Mouse (Mus musculus) T-helper 2 cell (primary cell): ENCODE measurements around the gene Jarid2.

ENCODE experiments used
- in situ Hi-C: fragments of 300-600 bp; cut with MboI, MseI; formaldehyde crosslinking; loops from one replicate; pipeline ENCODE4 v1.15.1; 2025; ENCODE audit warnings: high pct_unique_total_duplicates

The Jarid2 gene

DNA sequence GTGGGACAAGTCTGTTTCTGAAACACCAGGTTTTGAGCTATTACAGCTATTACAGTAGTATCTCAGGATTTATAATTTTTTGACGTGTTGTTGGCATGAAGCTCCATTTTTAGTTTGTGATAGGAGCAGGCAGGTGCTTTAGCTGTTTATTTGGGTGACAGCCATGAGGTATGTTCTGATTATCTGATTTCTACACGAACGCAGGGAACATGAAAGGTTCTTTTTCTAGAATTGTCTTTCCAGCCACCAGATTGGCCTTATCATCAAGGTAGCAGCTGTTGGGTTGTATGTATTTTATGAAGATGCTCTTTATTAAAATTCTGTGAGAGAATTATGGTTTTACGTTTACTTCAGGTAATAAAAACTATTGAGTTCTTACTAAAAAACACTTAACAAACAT is 45.1 kb downstream of the Jarid2 start:
- in situ Hi-C loops, result loop anchor here (10.0 kb wide), 1 partner anchor 910 kb away; no protein-coding TSS in a partner anchor

DNA sequence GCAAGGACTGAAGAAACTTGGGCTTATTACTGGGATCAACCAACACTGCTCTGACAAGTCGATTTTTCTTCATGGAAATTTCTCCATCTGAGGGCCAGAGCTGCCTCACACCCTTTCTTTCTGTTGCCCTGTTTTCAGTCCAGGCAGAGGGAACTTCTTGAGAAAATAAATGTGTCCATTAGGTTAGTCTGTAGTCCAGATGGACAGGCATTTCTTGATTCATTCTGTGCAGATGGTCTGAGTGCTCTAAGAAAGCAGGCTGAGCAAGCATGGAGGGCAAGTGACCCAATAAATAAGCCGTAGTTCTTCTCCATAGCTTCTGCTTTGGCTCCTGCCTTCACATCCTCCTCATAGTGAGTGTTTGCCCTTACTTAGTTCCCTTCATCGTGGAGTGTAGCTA is 46.1 kb downstream of the Jarid2 start:
- in situ Hi-C loops, result loop anchor here (10.0 kb wide), 1 partner anchor 911 kb away; no protein-coding TSS in a partner anchor

DNA sequence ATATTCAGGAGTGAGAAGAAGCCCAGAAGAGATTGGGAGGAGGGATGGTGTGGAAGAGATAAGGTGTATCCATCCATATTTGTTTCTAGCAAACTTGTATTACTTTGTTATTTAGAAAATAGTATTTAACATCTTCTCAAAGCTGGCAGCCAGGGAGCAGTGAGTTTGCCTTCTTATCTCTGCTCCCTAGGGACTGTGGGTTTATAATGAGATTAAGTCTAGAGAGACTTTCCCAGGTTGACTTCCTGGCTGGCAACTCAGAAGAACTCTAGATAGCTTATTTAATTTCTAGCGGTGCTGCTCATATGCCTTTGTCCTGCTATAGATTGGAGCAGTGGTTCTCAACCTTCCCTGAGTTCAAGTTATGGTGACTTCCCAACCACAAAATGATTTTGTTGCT is 51.2 kb downstream of the Jarid2 start:
- in situ Hi-C loops, result no loop called here

DNA sequence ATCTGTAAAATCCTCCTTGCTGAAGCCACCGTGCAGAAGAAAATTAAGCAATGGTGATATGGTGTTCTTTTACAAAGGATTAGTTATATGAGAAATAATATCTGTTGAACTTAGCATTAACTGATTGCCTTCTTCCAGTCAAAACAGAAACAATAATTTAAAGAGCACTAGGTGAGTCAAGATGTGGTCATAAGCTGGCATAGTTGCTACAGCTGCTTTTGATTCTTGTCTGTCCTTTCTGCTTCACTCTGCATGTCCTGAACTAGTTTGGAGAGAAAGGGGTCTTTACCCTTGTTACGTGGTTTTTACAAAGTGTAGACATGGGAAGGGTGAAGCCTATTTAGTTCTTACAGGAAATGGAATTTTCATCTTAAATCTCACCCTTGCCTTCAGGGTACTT is 51.9 kb downstream of the Jarid2 start:
- in situ Hi-C loops, result no loop called here

DNA sequence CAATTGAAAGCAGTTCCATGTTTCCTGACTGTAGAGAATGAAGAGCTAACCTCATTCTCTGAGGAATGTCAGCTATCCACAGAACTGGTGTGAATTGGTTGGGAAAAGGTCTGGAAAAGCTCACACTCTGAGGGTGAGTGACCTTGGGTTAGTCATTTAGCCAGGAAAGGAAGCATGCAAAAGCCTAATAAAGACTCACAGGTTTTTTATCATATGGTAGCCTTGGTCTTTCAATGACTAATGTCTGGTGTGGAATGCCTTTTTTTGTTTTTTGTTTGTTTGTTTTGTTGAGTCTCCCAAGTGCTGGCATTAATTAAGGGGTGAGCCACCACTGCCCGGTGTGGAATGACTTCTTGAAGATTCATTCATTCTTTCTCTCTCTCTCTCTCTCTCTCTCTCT is 55.3 kb downstream of the Jarid2 start:
- in situ Hi-C loops, result no loop called here

DNA sequence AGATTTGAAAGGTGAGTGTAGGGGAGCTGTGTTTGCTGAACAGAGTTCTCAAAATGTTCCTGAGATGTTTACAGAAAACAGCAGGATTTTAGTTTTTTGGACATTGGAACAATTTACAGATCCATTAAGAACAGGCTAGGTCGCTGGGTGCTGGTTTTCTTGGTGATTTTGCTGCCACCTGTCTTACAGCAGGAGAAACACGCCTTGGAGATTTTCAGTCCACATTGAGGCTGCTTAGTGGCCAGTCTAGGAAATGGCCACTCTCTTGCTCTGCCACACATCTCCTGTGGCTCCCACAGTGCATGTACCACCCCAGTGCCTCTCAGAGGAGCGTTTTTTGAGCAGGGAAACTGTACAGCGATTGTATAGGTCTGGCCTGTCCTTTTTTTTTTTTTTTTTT is 57.0 kb downstream of the Jarid2 start:
- in situ Hi-C loops, result no loop called here

DNA sequence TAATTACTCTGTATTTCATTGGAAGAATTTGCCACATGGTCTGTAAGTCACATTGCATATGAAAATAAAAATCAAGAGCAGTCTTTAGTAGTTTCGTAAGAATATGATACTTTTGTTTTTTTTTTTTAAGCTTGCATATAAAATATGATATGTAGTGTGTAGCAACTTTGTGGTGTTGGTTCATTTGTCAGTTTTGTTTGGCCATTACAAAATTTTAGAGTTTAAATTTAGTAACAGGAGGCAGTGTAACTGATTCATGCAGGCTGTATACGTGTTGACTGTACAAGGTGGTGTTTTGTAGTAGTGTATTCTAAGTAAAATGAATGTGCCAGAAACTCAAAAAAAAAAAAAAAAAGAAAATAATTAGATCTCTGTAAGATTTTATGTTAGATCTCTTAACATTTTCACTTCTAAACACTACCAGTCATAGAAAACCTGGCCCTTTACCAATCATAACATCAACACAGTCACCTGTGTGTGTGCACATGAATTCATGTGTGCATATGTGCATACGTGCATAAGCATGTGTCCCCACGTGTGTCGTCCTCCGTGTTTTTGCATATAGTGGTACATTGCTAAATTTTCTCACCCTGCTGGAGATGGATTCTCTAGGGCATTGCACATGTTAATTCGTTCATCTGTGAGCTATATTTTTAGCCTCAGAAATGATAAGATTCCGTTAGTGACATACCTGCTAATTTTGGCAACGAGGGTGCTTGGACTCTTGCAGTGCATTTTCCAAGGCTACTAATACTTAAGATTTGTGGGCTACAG is 59.3 kb downstream of the Jarid2 start:
- in situ Hi-C loops, result no loop called here

DNA sequence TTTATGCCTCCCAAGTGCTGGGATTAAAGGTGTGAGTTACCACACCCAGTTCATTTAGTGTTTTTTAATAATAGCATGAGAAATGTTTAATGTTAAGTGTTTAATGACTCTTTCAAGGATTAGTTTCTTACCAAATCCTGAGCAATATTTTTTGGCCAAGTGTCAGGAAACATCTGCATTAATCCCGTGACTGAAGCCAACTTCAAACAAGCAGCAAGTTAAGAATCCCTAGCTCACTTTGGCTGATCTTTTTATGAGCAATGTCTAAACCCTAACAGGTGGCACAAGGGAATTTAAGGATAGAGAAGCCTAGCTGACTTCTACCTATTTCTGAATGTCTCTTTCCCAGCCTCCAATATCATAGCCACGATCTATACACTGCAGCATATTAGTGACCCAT is 60.7 kb downstream of the Jarid2 start:
- in situ Hi-C loops, result no loop called here

DNA sequence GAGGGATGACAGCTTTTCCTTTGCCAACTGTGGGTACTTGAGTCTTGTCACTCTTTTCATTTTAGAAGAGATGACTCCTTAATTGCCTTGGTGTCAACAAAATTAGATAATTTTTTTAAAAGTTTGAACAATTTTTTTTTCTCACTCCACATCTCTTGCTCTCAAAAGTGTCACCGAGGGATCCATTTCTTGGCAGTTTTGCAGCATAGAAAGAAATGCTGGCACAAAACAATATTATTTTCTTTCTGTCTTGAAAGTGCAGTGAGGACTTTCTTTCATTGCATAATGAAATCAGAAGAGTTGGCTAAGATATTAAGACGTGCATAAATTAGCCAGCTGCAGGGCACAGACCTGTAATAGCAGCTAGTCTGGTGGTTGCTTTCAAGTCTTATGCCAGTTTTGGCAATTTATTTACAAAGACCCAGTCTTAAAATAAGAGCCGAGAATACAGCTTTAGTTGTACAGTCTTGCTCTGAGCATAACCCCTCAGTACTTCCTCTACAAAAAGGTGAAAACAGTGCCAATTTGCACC is 63.2 kb downstream of the Jarid2 start:
- in situ Hi-C loops, result no loop called here

DNA sequence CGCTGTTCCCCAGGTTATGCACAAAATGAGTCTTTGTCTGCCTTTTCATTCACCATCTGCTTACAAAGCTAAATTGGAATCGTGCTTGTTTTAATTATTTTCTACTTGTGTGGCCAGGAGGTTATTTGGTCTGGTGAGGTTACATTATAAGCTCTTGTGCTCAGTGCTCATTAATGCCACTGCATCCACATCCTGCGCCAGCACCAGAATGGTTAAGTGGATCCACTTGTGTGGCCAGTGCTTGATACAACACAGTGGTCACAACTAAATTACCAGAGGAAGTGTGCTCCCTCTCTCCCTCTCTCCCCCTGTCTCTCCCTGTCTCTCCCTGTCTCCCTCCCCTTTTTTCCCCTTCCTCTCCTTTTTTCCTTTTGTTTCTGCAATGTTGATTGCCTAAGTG is 66.6 kb downstream of the Jarid2 start:
- in situ Hi-C loops, result loop anchor here (5.0 kb wide), 1 partner anchor 474 kb away; no protein-coding TSS in a partner anchor

DNA sequence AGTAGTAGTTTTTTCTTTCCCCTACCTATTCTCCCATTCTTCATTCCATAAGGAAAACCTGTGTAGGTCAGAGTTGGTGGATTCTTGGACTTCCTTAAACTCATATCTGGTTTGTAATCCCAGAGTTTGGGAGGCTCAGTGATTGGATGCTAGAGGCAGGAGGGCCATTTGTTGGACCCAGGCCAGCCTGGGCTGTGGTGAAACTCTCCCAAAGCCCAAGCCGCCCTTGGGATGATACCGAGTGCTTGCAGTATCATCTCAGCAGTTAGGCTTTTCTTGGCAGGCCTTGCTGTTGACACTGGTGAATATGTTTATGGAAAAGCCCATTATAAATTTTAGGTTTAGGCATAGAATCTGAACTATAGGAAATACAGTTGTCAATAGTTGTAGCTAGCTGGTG is 67.5 kb downstream of the Jarid2 start:
- in situ Hi-C loops, result loop anchor here (5.0 kb wide), 1 partner anchor 474 kb away; no protein-coding TSS in a partner anchor

DNA sequence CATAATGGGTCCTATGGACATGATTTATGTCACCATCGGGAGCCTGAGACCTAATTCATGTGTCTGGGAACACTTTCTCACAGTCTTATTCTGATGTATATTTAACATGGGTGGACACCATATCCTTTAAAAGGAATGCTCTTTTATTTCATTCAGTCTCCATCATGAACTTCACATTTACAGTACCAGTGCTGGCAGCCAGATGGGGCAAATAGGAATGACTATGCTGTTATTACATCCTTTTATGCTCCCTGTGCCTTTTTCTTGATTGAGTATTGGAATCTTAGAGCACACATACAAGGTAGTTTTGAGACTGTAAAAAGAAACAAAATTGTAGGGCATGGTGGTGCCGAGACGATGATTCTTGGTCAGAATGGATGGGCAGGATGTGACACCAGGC is 69.0 kb downstream of the Jarid2 start:
- in situ Hi-C loops, result loop anchor here (5.0 kb wide), 1 partner anchor 476 kb away; no protein-coding TSS in a partner anchor

DNA sequence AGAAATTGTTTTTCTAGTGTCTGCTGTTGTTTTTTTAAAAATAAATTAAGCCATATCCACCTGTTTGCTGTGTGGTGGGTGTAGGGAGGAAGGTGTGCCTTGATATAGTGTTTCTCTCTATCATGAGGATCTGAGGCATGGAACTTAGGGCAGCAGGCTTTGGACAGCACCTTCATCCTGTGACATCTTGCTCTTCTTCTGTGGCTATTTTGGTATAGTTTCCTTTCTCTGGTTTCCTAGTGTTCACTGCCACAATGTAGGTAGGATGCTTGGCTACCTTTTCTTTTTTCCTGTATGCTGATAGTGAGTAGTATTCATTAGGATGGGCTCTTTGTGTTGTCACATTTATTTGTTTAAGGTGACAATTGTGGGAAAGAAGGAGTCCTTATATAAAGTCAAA is 69.9 kb downstream of the Jarid2 start:
- in situ Hi-C loops, result loop anchor here (5.0 kb wide), 1 partner anchor 477 kb away; no protein-coding TSS in a partner anchor

DNA sequence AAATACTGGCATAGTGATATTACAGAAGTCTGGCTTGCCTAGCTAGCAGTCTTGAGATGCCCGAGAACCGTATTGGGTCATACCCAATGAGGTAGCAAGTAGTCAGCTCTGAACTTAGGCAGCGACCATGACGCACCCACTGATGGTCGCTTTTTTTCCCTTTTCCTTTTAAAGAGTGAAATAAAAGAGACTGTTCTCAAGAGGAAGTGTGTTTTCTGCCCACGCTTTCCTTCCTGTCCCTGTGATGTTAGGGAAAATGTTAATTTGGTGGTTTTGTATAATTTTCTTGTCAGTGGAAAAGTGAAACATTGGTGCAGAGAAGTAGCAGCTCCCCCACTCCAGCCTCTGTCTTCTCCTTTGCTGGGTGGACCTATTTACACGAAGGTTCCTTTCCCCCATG is 70.8 kb downstream of the Jarid2 start:
- in situ Hi-C loops, result loop anchor here (10.0 kb wide), 1 partner anchor 1025 kb away; no protein-coding TSS in a partner anchor

DNA sequence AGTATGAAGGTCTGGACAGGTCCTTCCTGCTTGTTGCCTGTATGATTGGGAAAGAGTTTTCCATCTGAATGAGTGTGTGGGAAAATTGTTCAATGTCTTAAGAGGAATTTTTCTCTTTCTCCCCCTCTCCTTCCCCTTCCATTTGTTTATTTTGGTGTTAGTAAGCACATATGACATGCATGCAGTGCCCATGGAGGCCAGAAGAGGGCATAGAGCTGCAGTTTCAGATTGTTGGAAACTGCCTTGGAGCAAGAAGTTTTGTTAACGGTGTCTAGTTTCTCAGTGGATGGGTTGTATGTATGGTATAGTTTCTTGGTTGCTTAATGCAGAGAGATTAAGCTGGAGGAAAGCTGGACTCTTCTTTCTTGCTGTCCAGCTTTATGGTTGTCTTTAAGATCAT is 75.6 kb downstream of the Jarid2 start:
- in situ Hi-C loops, result loop anchor here (10.0 kb wide), 1 partner anchor 1030 kb away; no protein-coding TSS in a partner anchor

DNA sequence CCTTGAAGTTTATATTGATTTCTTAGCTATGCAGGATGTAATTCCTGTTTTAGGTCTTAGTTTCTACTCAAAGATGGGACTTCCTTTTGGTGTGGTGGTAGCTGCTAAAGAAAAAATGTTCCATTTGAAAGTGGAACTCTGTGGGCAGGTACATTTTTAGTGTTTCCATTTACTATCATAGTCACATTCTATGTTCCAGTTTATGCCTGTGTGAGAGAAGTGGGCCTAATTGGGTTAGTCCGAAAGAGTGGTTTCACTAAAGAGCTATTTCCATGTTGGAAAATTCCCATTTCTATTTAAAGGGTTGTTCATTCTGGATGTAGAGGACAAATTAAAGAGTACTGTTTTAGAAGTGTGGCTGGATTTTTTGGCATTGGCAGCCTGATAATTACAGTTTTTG is 79.0 kb downstream of the Jarid2 start:
- in situ Hi-C loops, result loop anchor here (10.0 kb wide), 1 partner anchor 1034 kb away; no protein-coding TSS in a partner anchor

DNA sequence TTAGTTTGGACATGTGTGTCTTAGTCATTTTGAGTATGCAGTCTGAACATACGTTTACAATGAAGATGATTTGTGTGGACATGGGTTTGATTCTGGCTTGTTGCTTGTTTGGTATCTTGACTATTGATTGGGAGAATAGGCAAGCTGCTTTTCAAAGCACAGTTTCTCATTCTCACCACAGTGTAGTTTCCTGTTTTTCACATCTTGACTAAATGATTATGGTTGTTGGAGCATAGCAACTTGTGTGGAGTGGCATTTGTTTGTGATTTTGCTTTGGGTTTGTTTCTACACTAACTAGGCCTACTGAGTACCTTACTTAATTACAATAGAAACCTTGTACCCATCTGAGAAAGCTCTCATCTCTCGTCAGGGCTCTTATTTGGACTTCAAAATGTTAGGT is 81.7 kb downstream of the Jarid2 start:
- in situ Hi-C loops, result no loop called here

DNA sequence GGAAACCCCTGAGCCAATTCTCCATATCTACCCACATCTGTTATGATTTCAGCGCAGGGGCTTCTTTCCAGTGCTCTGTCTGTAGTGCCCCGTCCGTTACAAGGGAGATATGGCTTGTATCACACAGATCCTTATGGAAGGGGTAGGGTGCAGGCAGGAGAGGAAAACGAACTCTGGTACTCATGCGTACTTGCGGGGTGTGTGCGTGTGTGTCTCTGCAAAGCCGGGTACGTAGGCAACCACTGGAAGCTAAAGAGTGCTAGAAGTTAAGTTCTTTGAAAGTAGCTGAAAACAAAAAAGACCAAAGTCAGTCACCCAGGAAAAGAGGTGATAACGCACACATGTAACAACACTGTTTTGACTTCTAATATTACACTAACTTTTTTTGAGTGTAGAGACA is 82.3 kb downstream of the Jarid2 start:
- in situ Hi-C loops, result no loop called here

DNA sequence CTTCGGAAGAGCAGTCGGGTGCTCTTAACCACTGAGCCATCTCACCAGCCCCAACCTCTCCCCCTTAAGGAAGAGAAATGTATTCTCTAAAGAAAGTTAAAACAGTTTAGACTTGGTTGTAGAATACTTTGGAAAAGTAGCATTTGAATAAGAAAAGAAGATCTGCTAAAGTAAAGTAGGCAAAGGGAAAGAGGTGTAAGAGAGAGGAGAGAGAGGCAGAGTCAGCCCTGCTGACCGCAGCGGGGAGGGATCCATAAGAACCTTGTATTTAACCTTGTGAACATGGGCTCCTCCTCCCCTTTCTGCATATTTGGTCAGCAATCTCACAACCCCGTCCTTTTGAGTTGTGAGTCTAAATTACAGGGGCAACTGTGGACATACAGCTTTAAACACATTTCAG is 83.1 kb downstream of the Jarid2 start:
- in situ Hi-C loops, result no loop called here

DNA sequence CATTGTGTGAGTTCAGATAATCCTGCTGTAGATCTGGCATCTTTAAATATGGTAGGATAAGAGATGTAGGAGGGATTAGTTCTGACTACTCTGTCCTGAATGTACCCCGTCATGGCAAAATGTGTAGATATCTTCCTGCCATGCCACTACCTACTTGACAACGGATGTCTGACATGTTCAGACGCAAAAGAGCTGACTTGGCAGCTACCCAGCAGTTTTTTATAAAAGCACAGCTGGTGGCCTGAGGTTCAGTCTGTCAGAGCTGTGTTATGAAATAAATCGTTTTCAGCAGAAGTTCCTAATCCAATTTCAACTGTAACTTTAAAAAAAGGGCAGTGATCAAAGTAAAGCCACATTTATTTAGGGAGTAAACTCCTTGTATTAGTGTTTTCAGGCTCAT is 90.1 kb downstream of the Jarid2 start:
- in situ Hi-C loops, result no loop called here

DNA sequence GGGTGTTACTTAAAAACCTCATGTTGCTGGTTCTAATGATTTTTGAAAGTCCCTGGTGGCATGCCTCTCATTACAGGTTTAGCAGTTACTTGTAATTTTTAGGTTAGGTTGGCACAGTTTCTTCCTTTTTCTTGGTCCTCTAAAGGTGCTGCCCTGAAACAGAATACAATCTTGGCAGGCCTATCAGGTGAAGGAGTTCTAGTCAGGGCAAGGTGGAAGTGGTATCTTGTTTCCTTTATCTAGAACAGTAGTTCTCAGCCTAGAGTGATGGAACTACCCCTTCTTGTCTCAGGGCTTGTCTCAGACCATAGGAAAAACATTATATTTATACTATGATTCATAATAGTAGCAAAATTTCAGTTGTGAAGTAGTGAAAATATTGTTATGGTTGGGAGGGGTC is 93.3 kb downstream of the Jarid2 start:
- in situ Hi-C loops, result no loop called here

DNA sequence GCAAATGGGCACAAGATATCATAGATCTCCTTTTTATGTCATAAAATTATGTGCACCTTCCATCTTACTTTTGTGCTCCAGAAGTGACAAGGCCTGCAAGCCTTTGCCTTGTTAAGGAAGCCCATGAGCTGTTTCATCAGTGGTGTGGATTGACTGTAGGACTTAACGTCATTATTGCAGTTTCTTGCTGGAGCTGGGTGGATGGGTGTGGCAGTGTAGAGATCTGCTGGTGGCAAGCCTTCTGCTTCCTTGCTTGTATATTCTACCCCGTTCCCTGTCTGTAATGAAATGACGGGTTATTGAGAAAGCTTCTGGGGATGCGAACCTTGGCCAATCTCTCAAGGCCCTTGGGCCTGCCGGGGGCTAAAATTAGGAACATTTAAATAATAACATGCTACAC is 99.6 kb downstream of the Jarid2 start:
- in situ Hi-C loops, result no loop called here

DNA sequence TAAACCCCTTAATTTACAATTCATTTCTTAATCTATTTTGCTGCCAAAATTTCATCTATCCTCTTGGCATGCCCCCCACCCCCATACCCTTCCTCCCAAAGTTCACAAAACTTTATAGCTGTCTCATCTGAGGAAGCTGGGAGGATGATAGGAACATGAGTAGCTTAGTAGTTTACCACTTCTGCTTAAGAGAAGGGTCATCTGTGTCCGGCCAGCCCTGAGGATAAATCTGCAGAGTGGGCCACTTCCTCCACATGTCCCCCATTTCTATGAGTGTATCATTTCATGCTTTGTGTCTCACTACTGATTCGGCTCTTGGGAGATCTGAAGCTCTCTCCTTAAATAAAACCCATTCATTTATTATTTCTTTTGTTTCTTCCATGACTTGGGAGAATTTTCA is 102.8 kb downstream of the Jarid2 start:
- in situ Hi-C loops, result loop anchor here (10.0 kb wide), 1 partner anchor 1433 kb away; no protein-coding TSS in a partner anchor
